Mouse (Mus musculus) olfactory bulb, adult 2 months (tissue): ENCODE data around the gene Adora3. TPM values are rescaled to one million over a fixed set of nuclear protein-coding genes. Genes with fewer than 3 reads are reported as not detected.

ENCODE experiments used
- H3K27ac ChIP-seq: fragments of 200-500 bp; 2 replicates; pipeline ENCODE4 v1.5.1; 2012; ENCODE audit warnings: low read depth, low read length; ENCODE audit not compliant: insufficient read depth
- H3K4me1 ChIP-seq: fragments of 200-500 bp; 2 replicates; pipeline ENCODE4 v1.6.1; 2012; ENCODE audit warnings: low read length; ENCODE audit not compliant: control insufficient read depth, insufficient read depth
- H3K4me3 ChIP-seq: fragments of 200-500 bp; 2 replicates; pipeline ENCODE4 v1.5.1; 2012; ENCODE audit warnings: mild to moderate bottlenecking, low read depth, low read length, moderate library complexity; ENCODE audit not compliant: insufficient read depth
- CTCF ChIP-seq: fragments of 200-500 bp; IDR thresholded peaks from 2 replicates; pipeline ENCODE4 v1.5.1; 2012; ENCODE audit warnings: low read depth, mild to moderate bottlenecking, low read length, moderate library complexity; ENCODE audit not compliant: insufficient read depth
- POLR2A ChIP-seq: fragments of 200-500 bp; IDR thresholded peaks from 2 replicates; pipeline ENCODE4 v1.6.1; 2012; ENCODE audit warnings: mild to moderate bottlenecking, low read depth, low read length, moderate library complexity; ENCODE audit not compliant: insufficient read depth
- WGBS: fragments of 180-500 bp; shearing (Covaris S2); methylation state at CpG from one replicate; pipeline ENCODE4 v1.1.7; 2018; 5-methylcytosine and 5-hydroxymethylcytosine counted together
- polyA plus RNA-seq: library from polyadenylated mRNA; stranded (reverse); fragments of >200 nt; gene quantifications from 2 replicates; pipeline ENCODE4 v1.2.4, GENCODE M21; 2012; ENCODE audit warnings: low replicate concordance; ENCODE audit not compliant: missing spikeins, insufficient read depth, insufficient read length

Gene Adora3
- polyA plus RNA-seq, 1 experiment = not detected

- 65% methylated on average over 2 of the region's 2 CpGs for WGBS
- peaks cover 20% of the 10 kb centered on the region for H3K4me1 ChIP-seq
- TF ChIP-seq POLR2A = no peak
- no peak for TF ChIP-seq CTCF
These were observed 27.7 kb downstream of the Adora3 start for GRCm38 (mm10) chr3:105898325-105898724.

GRCm38 (mm10) chr3:105898861-105899260 lies 28.2 kb downstream of the Adora3 start:
- 94% methylated on average over 11 of the region's 11 CpGs for WGBS
- no peak overlapping the region for H3K4me3 ChIP-seq
- no peak overlapping the region for H3K27ac ChIP-seq
- H3K4me1 ChIP-seq = peaks cover 18% of the 10 kb centered on the region
- TF ChIP-seq POLR2A = no peak

More at GRCm38 (mm10) chr3:105898325-105898724, 27.7 kb downstream of the Adora3 start:
- no peak overlapping the region for H3K4me3 ChIP-seq
- H3K27ac ChIP-seq = no peak overlapping the region

DNA sequence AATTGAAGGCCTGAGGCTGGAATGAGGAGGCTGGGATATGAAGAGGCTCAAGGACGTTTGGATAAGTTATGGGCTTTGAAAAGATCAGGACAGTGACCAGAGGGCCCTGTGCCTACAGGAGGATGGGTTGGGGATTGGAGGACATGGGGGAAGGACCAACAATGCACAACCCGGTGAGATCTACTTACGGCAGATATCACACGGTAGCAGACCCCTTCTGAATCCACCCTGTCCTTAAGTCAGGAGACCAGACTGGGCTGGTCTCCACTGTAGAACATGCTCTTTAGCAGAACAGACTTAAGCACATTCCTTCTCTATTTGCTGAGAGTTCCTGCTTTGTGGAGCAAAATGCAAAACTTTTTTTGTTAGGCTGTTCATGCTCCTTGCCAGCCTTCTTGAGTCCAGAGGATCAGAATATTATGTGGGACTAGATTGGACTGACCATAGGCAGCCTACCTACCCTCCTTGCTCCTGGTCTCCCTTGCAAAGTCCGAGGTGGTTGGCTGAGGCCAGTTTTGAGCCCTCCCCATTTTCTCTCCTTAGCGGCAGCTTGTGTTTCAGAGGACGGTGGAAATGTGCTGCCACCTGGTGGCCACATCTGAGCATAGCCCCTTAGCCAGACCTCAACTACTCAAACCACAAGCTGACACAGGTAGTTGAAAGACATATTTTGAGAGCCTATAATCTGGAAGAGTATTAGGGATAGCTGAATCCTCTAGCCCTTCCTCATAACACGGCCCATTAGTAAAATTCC lies 28.9 kb downstream of the Adora3 start:
- TF ChIP-seq POLR2A = no peak
- peak; percentile 73 for TF ChIP-seq CTCF
- no peak overlapping the region for H3K4me3 ChIP-seq
- H3K27ac ChIP-seq = no peak overlapping the region
- peaks cover 11% of the 10 kb centered on the region for H3K4me1 ChIP-seq
- 44% methylated on average over 8 of the region's 8 CpGs for WGBS

DNA sequence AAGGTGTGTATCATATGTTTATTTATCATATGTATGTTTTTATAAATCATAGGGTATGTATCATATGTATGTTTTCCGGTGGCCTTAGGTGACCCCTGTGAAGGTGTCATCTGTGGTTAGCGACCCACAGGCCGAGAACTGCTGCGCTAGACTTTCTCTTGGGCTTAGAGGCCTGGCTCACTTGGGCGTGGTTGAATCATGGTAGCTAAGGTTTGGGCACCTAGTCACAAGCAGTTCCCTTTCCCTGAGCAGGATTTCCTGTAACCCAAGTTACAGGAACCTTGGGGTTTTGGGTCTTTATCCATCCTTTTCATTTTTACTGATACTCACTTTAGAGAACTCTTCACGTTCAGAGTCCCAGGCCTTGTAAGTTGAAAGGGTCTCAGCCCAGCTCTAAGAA lies 29.6 kb downstream of the Adora3 start:
- 82% methylated on average over 6 of the region's 6 CpGs for WGBS
- no peak overlapping the region for H3K4me3 ChIP-seq
- H3K4me1 ChIP-seq = peaks cover 4% of the 10 kb centered on the region
- TF ChIP-seq CTCF (no peak), POLR2A (no peak)
- no peak overlapping the region for H3K27ac ChIP-seq

DNA sequence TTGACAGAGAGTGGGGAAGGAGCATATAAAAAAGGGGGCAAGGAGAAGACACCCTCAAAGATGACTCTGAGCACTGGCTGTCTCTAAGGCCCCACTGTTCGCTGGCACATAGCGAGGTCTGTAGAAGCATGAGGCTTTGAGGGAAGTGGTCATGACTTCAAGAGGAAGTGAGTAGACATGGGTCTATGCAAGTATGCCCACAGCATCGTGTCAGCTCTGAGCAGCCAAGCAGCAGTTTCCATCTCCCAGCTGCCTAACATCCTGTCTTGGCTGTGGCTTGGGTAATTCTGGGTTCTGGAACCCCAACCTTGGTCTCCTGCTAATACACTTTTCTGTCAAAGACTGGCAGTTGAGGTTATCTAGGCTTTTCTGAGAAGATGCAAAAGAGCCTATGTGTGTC lies 30.1 kb downstream of the Adora3 start:
- TF ChIP-seq CTCF = no peak
- Histone ChIP-seq H3K27ac (no peak overlapping the region), H3K4me1 (no peaks in the 10 kb centered on the region), H3K4me3 (no peak overlapping the region)
- 81% methylated on average over 3 of the region's 3 CpGs for WGBS

- no peaks in the 10 kb centered on the region for H3K4me1 ChIP-seq
- WGBS = 87% methylated on average over 4 of the region's 4 CpGs
- TF ChIP-seq CTCF (no peak), POLR2A (no peak)
- no peak overlapping the region for H3K4me3 ChIP-seq
- H3K27ac ChIP-seq = no peak overlapping the region
These were observed 30.8 kb downstream of the Adora3 start for GRCm38 (mm10) chr3:105901468-105901867.

DNA sequence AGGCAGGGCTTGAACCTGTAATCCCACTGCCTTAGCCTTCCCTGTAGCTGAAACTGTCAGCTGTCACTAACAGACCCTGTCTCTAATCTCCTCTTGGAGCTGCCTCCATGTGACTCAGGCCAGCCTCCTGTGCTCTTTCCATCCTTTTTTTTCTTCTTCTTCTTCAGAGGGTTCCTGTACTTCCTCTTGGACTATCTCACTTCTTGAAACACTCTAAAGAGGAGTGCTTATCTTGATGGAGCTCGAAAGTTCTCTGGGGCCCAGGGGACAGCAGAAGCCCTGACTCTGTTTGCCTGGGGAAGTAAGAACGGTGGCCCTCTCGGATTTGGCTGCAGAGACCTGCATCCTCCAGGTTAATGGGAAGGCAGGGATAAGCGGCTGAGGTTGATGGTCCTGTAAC lies 33.6 kb downstream of the Adora3 start:
- TF ChIP-seq CTCF (no peak), POLR2A (no peak)
- WGBS = 90% methylated on average over 4 of the region's 4 CpGs
- H3K27ac ChIP-seq = no peak overlapping the region
- no peak overlapping the region for H3K4me3 ChIP-seq
- no peaks in the 10 kb centered on the region for H3K4me1 ChIP-seq

- H3K4me1 ChIP-seq = no peaks in the 10 kb centered on the region
- 91% methylated on average over 9 of the region's 9 CpGs for WGBS
- TF ChIP-seq CTCF (no peak), POLR2A (no peak)
- no peak overlapping the region for H3K27ac ChIP-seq
- H3K4me3 ChIP-seq = no peak overlapping the region
These were observed 34.1 kb downstream of the Adora3 start for GRCm38 (mm10) chr3:105904721-105905120.

DNA sequence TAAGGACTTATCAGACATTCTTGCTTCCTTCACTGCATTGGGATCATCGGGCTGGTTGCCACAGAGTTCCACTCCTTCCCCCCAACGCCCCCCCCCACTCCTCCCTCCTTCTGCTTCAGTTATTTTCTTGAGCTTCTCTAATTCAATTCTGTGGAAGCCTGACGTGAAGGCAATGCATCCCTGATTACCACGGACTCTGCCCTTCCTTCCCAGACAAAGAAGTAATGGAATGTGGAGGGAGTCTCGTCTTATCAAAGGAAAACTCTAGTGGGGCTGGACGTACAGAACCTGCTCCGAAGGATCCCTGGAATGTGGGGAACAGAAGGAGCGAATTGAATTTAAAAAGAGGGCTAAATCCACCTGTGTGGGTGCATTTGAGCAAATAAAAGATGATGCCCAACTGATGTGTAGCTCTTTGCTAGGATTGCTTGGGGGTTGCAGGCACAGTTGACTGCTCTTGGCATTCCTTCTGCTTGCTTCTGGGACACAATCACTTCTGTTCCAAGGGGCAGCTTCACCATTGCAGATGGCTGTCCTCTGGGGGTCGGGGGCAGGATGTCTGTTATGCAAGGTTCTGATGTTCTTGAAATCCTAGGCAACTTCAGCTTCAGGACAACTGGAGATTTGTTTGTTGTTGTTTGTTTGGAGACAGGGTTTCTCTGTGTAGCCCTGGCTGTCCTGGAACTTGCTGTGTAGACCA lies 37.4 kb downstream of the Adora3 start:
- WGBS = 43% methylated on average over 9 of the region's 9 CpGs
- Histone ChIP-seq H3K4me3 (no peak overlapping the region), H3K4me1 (no peaks in the 10 kb centered on the region), H3K27ac (no peak overlapping the region)
- TF ChIP-seq POLR2A (no peak), CTCF (no peak)
